Mouse (Mus musculus): Measurements from ENCODE around the gene Sept12. TPM values are rescaled to one million over a fixed set of nuclear protein-coding genes. Genes with fewer than 3 reads are reported as not detected.

Sept12 gene
- polyA plus RNA-seq, 1 experiment, result not detected

DNA sequence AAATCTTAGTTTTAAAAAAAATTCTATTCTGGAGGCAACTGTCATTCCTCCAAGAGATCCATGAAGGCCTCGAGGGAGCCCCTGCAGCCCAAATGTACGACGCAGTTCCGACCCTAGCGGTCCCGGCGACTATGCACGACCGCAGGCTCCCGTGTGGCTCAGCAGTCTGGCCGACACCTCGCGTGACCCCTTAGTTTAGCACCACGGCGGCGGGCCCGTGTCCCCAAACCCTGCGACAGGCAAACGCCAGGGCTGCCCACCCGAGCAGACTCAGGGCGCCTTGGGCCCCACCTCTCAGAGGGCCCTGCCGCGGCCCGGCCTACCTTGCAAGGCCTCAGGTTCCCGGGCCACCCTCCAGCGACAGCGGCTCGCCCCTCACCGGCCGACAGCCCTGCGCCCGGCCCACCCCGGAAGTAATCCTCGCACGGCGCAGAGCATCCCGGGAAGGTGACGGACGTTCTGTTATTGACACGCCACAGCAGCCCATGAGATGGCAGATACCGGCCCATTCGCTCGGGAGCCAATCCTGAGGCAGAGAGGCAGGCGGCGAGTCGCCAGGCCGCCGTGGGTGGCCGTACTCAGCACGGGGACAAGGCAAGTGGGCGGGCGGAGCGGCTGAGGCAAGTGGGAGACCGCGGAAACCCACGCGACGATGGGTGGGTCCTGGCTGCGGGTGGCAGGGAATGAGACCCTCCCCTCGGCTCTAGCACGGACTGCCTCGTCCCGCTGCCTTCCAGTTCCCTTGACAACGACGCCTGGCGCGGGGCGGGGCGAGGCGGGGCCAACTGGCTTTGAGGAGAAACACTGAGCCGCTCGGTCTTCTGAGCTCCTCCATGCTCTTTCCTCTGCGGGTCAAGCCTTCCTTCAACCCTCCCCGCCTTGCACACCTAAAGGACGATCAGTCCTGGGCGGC is 33.6 kb downstream of the Sept12 start, which contains the start of gene Anks3:
Gene Anks3 (minus strand): TSS at position 409 of the 913 bp plus-strand sequence.
- Histone ChIP-seq H3K27me3 (replicated peaks) (no peaks in the 10 kb centered on the region), H3K36me3 (replicated peaks; ENCODE audit: low read length) (peaks cover 32% of the 10 kb centered on the region), H3K4me1 (peaks cover 79% of the 10 kb centered on the region), H3K9me3 (no peaks in the 10 kb centered on the region), H3K4me3 (replicated peaks) (peak within 1 kb of the TSS; percentile 97)
- TF ChIP-seq FLI1 (IDR thresholded peaks at IDR 0.05; ENCODE audit: low read length), result no peak

DNA sequence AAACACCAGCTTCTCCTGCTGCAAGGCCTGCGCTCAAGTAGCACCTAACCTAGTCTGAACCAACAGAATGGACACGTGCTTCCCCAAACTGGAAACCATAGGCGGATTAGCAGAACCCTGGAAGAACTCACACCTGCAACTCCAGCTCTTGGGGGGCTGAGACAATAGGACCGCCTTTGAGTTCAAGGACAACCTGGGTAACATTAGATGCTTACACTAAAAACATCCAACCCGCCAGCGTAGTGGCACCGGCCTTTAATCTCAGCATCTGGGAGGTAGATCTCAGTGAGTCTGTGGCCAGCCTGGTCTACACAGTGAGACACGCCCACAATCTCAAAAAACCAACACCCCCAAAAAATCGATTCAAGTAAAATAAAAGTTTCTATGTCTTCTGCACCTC is 34.3 kb downstream of the Sept12 start:
- no peaks in the 10 kb centered on the region for H3K9me3 ChIP-seq
- H3K4me3 ChIP-seq (replicated peaks), result peak overlapping the region; percentile 97
- no peaks in the 10 kb centered on the region for H3K27me3 ChIP-seq (replicated peaks)
- H3K36me3 ChIP-seq (replicated peaks; ENCODE audit: low read length), result peaks cover 38% of the 10 kb centered on the region
- TF ChIP-seq GATA1 (IDR thresholded peaks at IDR 0.05; ENCODE audit: borderline replicate concordance, low read length) (no peak), FLI1 (IDR thresholded peaks at IDR 0.05; ENCODE audit: low read length) (no peak)
- peaks cover 79% of the 10 kb centered on the region for H3K4me1 ChIP-seq

DNA sequence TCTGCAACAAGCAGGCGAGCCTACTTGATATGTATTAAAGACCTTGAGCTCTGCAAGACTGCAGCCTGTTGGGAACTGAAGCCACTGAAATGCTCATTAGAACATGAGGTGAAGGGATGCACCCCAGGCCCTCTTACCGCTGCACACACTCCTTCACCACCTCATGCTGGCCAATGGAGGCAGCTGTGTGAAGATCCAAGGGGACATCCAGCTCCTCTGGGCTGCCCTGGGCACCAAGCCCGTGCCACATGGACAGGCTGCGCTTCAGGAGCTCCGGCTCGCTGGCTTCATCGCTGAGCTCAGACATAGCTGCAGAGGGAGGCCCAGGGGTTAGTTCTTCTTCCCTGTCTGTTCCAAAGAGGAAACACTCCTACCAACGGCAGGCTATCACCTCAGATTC is 37.4 kb downstream of the Sept12 start:
- peaks cover 78% of the 10 kb centered on the region for H3K4me1 ChIP-seq
- H3K9me3 ChIP-seq, result no peaks in the 10 kb centered on the region
- peak overlapping the region; percentile 68 for H3K4me3 ChIP-seq (replicated peaks)
- TF ChIP-seq FLI1 (IDR thresholded peaks at IDR 0.05; ENCODE audit: low read length) (no peak), GATA1 (IDR thresholded peaks at IDR 0.05; ENCODE audit: borderline replicate concordance, low read length) (no peak)
- H3K36me3 ChIP-seq (replicated peaks; ENCODE audit: low read length), result peaks cover 54% of the 10 kb centered on the region
- no peaks in the 10 kb centered on the region for H3K27me3 ChIP-seq (replicated peaks)

DNA sequence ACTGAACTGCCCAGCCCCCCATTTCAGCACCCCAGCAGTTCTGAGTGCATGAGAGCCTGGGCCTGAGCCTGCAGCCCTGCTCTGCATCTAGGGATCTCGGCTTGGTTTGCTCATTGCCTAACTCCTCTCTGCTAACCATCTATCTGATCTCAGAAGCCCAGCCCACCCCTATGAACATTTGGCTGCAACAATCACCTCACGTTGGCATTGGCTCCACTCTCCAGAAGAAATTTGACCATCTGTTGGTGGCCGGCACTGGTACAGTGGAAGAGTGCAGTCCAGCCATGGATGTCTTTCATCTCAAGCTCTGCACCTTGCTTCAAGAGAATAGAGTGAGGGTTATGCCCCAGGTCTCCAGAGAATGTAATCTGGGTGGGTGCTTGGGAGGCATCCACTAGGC is 40.2 kb downstream of the Sept12 start:
- no peaks in the 10 kb centered on the region for H3K27me3 ChIP-seq (replicated peaks)
- H3K4me1 ChIP-seq, result peaks cover 60% of the 10 kb centered on the region
- TF ChIP-seq GATA1 (IDR thresholded peaks at IDR 0.05; ENCODE audit: borderline replicate concordance, low read length), result no peak
- no peak for TF ChIP-seq FLI1 (IDR thresholded peaks at IDR 0.05; ENCODE audit: low read length)
- H3K9me3 ChIP-seq, result no peaks in the 10 kb centered on the region
- H3K36me3 ChIP-seq (replicated peaks; ENCODE audit: low read length), result peaks cover 82% of the 10 kb centered on the region
- no peak overlapping the region for H3K4me3 ChIP-seq (replicated peaks)

DNA sequence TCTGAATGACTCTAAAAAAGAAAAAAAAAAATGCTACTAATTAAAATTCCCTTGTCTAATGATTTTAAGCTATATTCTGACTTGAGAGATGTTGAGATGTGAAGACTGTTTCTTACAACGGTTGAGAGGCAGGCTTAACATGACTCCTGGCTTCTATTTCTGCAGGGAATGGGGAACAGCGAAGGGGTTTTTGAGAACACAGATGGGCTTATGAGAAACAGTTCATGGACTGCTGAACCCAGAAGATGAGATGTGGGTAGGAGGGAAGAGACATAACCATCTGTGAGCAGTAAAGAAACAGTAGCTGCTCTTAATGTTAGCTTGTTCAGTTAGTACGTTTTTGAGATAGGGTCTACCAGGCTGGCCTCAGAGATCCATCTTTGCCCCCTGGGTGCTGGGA is 41.0 kb downstream of the Sept12 start:
- Histone ChIP-seq H3K4me3 (replicated peaks) (no peak overlapping the region), H3K27me3 (replicated peaks) (no peaks in the 10 kb centered on the region), H3K9me3 (no peaks in the 10 kb centered on the region), H3K36me3 (replicated peaks; ENCODE audit: low read length) (peaks cover 91% of the 10 kb centered on the region), H3K4me1 (peaks cover 52% of the 10 kb centered on the region)
- no peak for TF ChIP-seq GATA1 (IDR thresholded peaks at IDR 0.05; ENCODE audit: borderline replicate concordance, low read length)

DNA sequence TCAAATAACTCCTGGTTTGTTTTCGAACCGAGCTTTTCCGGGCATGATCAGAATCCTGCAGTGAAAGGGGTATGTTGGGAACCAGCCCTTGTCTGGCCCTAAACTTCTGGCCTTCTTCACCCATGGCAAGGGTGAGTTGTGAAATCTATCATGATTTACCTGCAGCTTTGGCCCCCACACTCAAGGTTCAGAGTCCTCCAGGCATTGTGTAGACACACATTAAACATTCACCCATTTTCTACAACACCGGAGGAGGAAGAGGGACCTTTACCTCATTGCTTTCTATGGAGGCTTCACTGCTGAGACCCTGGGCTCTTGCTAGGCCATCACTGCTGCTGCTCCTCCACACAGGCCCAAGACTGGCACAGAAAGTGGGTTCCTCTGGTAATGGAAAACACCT is 50.3 kb downstream of the Sept12 start:
- no peaks in the 10 kb centered on the region for H3K27me3 ChIP-seq (replicated peaks)
- no peaks in the 10 kb centered on the region for H3K9me3 ChIP-seq
- no peak overlapping the region for H3K4me3 ChIP-seq (replicated peaks)
- H3K4me1 ChIP-seq, result peaks cover 10% of the 10 kb centered on the region; the same call in 1 of the 2 replicates
- TF ChIP-seq FLI1 (IDR thresholded peaks at IDR 0.05; ENCODE audit: low read length) (no peak), GATA1 (IDR thresholded peaks at IDR 0.05; ENCODE audit: borderline replicate concordance, low read length) (no peak)
- peaks cover 91% of the 10 kb centered on the region for H3K36me3 ChIP-seq (replicated peaks; ENCODE audit: low read length)

DNA sequence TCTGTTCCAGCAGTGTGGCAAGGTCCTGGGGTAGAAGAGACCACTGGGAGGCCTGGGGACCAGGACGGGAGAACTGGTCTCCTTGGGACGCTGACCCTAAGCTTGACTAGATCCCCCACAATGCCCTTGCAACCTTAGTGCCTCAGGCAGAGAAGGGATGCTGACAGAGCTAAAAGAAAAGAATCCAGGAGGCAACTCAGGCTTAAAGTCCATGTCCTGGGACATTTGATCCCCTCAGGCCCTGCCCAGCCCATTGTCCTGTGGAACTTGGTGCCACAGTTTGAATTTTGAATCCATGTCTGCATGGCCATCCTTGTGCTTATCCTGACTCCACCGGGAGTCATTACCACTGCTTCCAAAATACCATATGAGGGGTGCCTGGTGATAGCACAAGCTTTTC is 51.5 kb downstream of the Sept12 start:
- no peaks in the 10 kb centered on the region for H3K27me3 ChIP-seq (replicated peaks)
- peaks cover 91% of the 10 kb centered on the region for H3K36me3 ChIP-seq (replicated peaks; ENCODE audit: low read length)
- no peak overlapping the region for H3K4me3 ChIP-seq (replicated peaks)
- TF ChIP-seq FLI1 (IDR thresholded peaks at IDR 0.05; ENCODE audit: low read length), result no peak
- no peak for TF ChIP-seq GATA1 (IDR thresholded peaks at IDR 0.05; ENCODE audit: borderline replicate concordance, low read length)
- peaks cover 15% of the 10 kb centered on the region for H3K4me1 ChIP-seq
- H3K9me3 ChIP-seq, result no peaks in the 10 kb centered on the region

DNA sequence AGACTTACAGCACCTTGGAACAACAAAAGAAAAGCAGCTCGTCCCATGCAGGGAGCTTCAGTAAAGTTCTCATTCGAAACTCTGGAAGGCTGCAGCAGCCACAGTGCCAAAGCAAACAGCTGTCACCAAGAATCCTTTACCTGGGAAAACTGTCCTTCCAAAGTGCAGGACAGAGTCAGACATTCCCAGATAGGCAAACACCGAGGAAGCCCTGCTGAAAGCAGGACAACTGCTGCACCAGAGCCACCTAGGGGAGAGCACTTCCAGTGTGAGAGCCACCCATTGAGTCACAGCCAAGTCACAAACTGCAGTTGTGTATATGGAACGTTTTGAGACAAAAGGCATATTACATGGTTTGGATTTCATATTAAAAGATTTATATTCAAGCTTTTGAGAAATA is 52.2 kb downstream of the Sept12 start:
- Histone ChIP-seq H3K27me3 (replicated peaks) (no peaks in the 10 kb centered on the region), H3K4me3 (replicated peaks) (no peak overlapping the region), H3K4me1 (peaks cover 23% of the 10 kb centered on the region), H3K36me3 (replicated peaks; ENCODE audit: low read length) (peaks cover 92% of the 10 kb centered on the region), H3K9me3 (no peaks in the 10 kb centered on the region)
- no peak for TF ChIP-seq FLI1 (IDR thresholded peaks at IDR 0.05; ENCODE audit: low read length)
- TF ChIP-seq GATA1 (IDR thresholded peaks at IDR 0.05; ENCODE audit: borderline replicate concordance, low read length), result no peak

DNA sequence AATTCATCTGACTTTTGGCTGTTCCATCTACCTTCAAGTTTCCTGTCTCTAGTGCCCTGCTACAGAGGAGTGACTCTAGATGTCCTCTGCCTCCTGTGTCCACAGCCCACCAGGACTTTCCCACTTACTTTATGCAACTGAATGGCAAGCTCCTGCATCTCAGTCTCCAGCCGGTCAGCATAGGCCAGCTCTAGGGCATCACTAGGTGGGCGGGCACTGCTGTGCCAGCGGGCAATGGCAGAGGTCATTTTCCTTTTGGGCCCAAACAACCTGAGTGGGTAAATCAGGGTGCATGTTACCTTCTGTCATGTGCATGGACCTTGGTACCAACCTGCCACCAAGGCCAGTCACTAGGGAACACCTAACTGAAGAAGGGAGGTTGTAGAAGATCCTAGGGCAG is 54.2 kb downstream of the Sept12 start:
- H3K9me3 ChIP-seq, result no peaks in the 10 kb centered on the region
- no peak for TF ChIP-seq FLI1 (IDR thresholded peaks at IDR 0.05; ENCODE audit: low read length)
- TF ChIP-seq GATA1 (IDR thresholded peaks at IDR 0.05; ENCODE audit: borderline replicate concordance, low read length), result no peak
- H3K4me1 ChIP-seq, result peaks cover 42% of the 10 kb centered on the region
- H3K36me3 ChIP-seq (replicated peaks; ENCODE audit: low read length), result peaks cover 92% of the 10 kb centered on the region
- H3K27me3 ChIP-seq (replicated peaks), result no peaks in the 10 kb centered on the region
- H3K4me3 ChIP-seq (replicated peaks), result no peak overlapping the region

DNA sequence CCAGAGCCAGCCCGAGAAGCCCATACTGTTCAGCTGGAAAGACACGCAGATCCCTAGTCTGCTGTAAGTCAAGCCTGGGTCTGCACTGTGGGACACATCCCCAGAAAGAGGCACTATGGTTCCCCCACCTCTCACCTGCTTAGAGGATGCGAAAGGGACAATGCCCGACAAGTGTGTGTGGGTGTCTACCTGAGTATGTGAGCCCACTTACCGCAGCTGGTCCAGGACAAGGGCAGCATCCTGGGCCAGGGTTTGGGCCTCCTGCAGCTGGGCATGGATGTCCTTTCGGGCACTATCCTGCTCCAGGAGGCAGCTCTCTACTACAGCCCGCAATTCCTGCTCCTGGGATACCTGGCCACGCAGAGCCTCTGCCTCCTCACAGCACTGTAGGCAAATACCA is 54.8 kb downstream of the Sept12 start:
- TF ChIP-seq GATA1 (IDR thresholded peaks at IDR 0.05; ENCODE audit: borderline replicate concordance, low read length), result no peak
- TF ChIP-seq FLI1 (IDR thresholded peaks at IDR 0.05; ENCODE audit: low read length), result no peak
- peaks cover 43% of the 10 kb centered on the region for H3K4me1 ChIP-seq

More for the DNA sequence above, 54.8 kb downstream of the Sept12 start:
- no peaks in the 10 kb centered on the region for H3K9me3 ChIP-seq
- peaks cover 92% of the 10 kb centered on the region for H3K36me3 ChIP-seq (replicated peaks; ENCODE audit: low read length)
- H3K4me3 ChIP-seq (replicated peaks), result no peak overlapping the region
- no peaks in the 10 kb centered on the region for H3K27me3 ChIP-seq (replicated peaks)

All from megakaryocyte, embryonic 14.5 days (primary cell).